Mouse (Mus musculus): ENCODE results near the gene Pigk. TPM values are rescaled to one million over a fixed set of nuclear protein-coding genes. Genes with fewer than 3 reads are reported as not detected.
"Not testable (repeated sequence)": the region's sequence is repeated elsewhere in the genome, so short reads cannot be mapped to it uniquely, and the experiment has no call there.

The Pigk gene
- total RNA-seq (2021) = 10 to 100 TPM; 62.5 to 63.6 TPM
- polyA plus RNA-seq (2012; rRNA removed) = 11.8 and 18.8 TPM in 2 replicates
- long read RNA-seq, full-length matches to known transcripts = 62 of 76 reads
- long read RNA-seq, partial matches to known transcripts = 0 of 76 reads
- long read RNA-seq, other reads (novel, unspliced or antisense) = 14 of 76 reads

- peak; percentile 94 for DNase-seq
These were observed at the start of gene Pigk for GRCm38 (mm10) chr3:152713991-152714902. Gene Pigk (plus strand): TSS chr3:152714100.

- no peak for DNase-seq
These were observed 46.9 kb upstream of the Pigk start for GRCm38 (mm10) chr3:152666991-152667355.

GRCm38 (mm10) chr3:152667356-152668211 lies 46.3 kb upstream of the Pigk start:
- DNase-seq = peak; percentile 28

GRCm38 (mm10) chr3:152668239-152668638 lies 45.7 kb upstream of the Pigk start, which contains the start of gene Ak5:
Gene Ak5 (minus strand): TSS chr3:152668360.
- no peak for DNase-seq

- no peak for DNase-seq
These were observed 45.1 kb upstream of the Pigk start for GRCm38 (mm10) chr3:152668793-152669192.

GRCm38 (mm10) chr3:152669783-152670182 lies 44.1 kb upstream of the Pigk start:
- DNase-seq = no peak

GRCm38 (mm10) chr3:152674663-152675062 lies 39.2 kb upstream of the Pigk start:
- DNase-seq = no peak

GRCm38 (mm10) chr3:152688532-152688931 lies 25.4 kb upstream of the Pigk start:
- no peak for DNase-seq

- DNase-seq = peak; percentile 15
These were observed 24.8 kb upstream of the Pigk start for GRCm38 (mm10) chr3:152689105-152689504.

GRCm38 (mm10) chr3:152694950-152695349 lies 18.9 kb upstream of the Pigk start:
- no peak for DNase-seq

GRCm38 (mm10) chr3:152698017-152698416 lies 15.9 kb upstream of the Pigk start:
- DNase-seq = no peak

GRCm38 (mm10) chr3:152699261-152699660 lies 14.6 kb upstream of the Pigk start:
- no peak for DNase-seq

- DNase-seq = not testable (repeated sequence)
These were observed 12.4 kb upstream of the Pigk start for GRCm38 (mm10) chr3:152701536-152701935.

- DNase-seq = no peak
These were observed 11.5 kb upstream of the Pigk start for GRCm38 (mm10) chr3:152702274-152702843.

GRCm38 (mm10) chr3:152705826-152706225 lies 8.1 kb upstream of the Pigk start:
- no peak for DNase-seq

- no peak for DNase-seq
These were observed 7.0 kb upstream of the Pigk start for GRCm38 (mm10) chr3:152706901-152707300.

- DNase-seq = peak; percentile 13
These were observed 6.5 kb upstream of the Pigk start for GRCm38 (mm10) chr3:152707321-152707823.

GRCm38 (mm10) chr3:152709936-152710335 lies 4.0 kb upstream of the Pigk start:
- no peak for DNase-seq

- DNase-seq = no peak
These were observed 943 bp upstream of the Pigk start for GRCm38 (mm10) chr3:152712957-152713356.

- DNase-seq = no peak
These were observed 7.4 kb downstream of the Pigk start for GRCm38 (mm10) chr3:152721301-152721700.

- DNase-seq = peak; percentile 10
These were observed 8.9 kb downstream of the Pigk start for GRCm38 (mm10) chr3:152722836-152723235.

- DNase-seq = no peak
These were observed 10.5 kb downstream of the Pigk start for GRCm38 (mm10) chr3:152724446-152724845.
